Mouse (Mus musculus): ENCODE results near the gene Adamts12. TPM values are rescaled to one million over a fixed set of nuclear protein-coding genes. Genes with fewer than 3 reads are reported as not detected.

Gene Adamts12
- polyA plus RNA-seq, 1 experiment, result not detected

DNA sequence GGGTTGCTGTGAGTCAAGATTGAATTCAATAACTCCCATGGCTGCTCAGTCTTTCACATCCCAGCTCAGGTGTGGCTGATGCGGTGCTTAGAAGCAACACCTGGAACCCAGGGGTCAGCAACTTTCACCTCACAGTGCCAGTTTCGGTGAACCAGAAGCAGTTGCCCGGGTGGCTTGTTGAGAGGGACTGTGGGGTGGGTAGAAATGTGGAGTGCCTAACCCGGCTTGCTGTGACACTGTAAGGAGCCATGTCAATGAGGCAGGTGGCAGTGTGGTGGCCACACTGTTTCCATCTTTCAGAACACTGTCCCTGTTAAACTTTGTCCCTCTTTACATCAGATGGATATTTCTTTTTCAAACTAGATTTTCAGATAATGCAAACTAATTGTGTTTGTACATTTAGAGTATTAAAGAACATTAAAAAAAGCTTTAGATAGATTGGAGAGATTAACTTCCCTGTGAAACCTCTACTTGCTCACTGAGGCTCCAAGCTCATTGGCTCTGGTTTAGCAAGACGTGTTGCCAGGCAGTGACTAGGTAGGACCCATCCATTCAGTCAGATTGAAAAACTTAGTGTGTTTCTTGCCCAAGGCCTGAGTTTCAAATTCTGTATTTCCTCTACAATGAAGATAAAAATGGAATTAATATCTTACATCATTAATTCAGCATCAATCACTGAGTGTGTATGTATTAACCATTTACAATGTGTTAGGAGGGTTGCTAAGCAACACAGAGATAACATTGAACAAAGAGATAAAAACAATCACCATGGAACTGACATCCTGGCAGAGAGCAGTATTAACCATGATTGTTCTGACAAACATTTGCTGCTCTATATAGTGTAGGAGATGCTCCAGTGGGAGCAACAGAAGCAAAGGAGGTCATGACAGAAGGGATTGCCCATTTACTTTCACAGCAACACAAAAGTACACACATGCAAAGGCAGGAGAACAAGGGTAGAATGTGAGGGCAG is 68.3 kb downstream of the Adamts12 start:
- Histone ChIP-seq H3K36me3 (replicated peaks; ENCODE audit: low read length) (no peaks in the 10 kb centered on the region), H3K9me3 (no peaks in the 10 kb centered on the region), H3K27me3 (replicated peaks) (no peaks in the 10 kb centered on the region), H3K4me3 (replicated peaks) (no peak overlapping the region), H3K4me1 (no peaks in the 10 kb centered on the region)
- no peak for TF ChIP-seq FLI1 (IDR thresholded peaks at IDR 0.05; ENCODE audit: low read length)
- no peak for TF ChIP-seq GATA1 (IDR thresholded peaks at IDR 0.05; ENCODE audit: borderline replicate concordance, low read length)

DNA sequence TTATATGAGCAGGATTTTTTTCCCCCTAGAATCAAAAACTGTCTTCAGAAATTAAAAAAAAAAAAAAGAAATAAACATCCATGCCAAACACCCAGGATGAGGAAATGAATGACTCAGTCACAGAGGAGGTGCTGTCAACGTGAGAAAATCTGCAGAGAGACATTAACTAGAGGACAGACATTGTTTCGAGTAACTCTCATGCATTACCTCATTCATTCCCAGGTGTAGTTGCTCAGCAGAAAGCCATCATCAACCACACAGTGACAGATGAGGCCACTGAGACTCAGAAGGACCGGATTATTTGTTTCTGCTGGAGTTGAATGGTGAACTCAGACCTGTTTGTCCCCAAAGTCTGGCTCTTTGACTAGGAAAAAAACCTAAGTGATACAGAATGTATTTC is 81.0 kb downstream of the Adamts12 start:
- Histone ChIP-seq H3K36me3 (replicated peaks; ENCODE audit: low read length) (no peaks in the 10 kb centered on the region), H3K4me3 (replicated peaks) (no peak overlapping the region), H3K9me3 (no peaks in the 10 kb centered on the region), H3K27me3 (replicated peaks) (peaks cover 2% of the 10 kb centered on the region), H3K4me1 (no peaks in the 10 kb centered on the region)
- TF ChIP-seq FLI1 (IDR thresholded peaks at IDR 0.05; ENCODE audit: low read length) (no peak), GATA1 (IDR thresholded peaks at IDR 0.05; ENCODE audit: borderline replicate concordance, low read length) (no peak)

DNA sequence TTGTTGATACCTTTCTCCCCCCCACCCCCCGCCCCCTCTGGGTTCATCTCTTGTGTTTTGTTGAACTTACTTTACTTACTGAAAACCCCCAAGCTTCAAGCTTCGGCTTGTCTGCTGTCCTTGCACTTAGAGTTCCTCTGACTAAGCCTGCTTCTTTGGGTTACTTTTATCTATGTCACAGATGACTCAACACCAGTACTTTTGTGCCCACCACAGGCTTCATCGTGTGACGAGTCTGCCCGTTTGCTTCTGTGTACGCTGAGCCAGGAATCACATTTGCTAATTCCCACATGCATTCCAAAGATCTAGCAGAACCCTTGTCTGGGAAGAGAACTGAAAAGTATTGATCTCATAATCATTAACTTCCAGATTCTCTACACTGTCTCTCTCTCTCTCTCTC is 94.8 kb downstream of the Adamts12 start:
- Histone ChIP-seq H3K9me3 (no peaks in the 10 kb centered on the region), H3K36me3 (replicated peaks; ENCODE audit: low read length) (no peaks in the 10 kb centered on the region)

DNA sequence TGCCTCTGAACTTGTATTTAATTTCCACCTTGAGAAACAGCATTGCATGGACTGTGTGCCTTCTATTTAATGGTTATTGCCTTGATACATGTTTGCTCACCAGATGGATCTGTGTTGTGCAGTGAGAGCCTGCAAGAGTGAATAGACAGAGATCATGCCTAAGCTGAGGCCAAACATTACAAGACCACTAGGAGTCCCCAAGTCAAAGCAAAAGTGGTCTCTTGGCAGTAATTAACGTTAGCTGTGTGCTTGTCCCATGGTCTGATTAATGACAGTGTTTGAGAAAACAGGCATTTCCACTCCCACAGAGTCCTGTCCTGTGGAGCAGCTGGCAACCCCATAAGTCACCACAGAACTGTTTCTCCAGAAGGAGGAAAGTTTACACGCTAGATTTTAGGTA is 96.2 kb downstream of the Adamts12 start:
- TF ChIP-seq GATA1 (IDR thresholded peaks at IDR 0.05; ENCODE audit: borderline replicate concordance, low read length) (no peak), FLI1 (IDR thresholded peaks at IDR 0.05; ENCODE audit: low read length) (no peak)
- Histone ChIP-seq H3K36me3 (replicated peaks; ENCODE audit: low read length) (no peaks in the 10 kb centered on the region), H3K4me1 (no peaks in the 10 kb centered on the region)

More for the DNA sequence above, 94.8 kb downstream of the Adamts12 start:
- no peaks in the 10 kb centered on the region for H3K4me1 ChIP-seq
- H3K4me3 ChIP-seq (replicated peaks), result no peak overlapping the region
- no peak for TF ChIP-seq GATA1 (IDR thresholded peaks at IDR 0.05; ENCODE audit: borderline replicate concordance, low read length)
- TF ChIP-seq FLI1 (IDR thresholded peaks at IDR 0.05; ENCODE audit: low read length), result no peak
- H3K27me3 ChIP-seq (replicated peaks), result no peaks in the 10 kb centered on the region

DNA sequence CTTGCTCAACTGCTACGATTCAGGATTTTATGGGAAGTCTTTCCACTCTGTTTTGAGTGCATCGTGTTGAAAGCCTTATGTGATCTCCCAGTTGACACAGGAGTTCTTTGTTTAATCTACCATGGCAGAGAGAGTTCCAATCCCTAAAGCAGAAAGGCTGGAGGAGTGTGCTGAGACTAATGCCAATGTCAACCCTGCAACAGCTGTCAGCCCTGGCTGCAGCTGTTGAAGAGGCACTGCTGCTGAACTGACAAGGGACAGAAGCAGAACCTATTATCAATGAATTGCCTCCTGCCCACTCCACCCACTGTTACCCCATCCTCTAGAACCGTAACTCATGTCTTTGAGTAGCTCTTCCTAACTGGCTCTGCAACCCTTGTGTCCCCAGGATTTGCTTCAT is 101.3 kb downstream of the Adamts12 start:
- no peak for TF ChIP-seq FLI1 (IDR thresholded peaks at IDR 0.05; ENCODE audit: low read length)
- no peak for TF ChIP-seq GATA1 (IDR thresholded peaks at IDR 0.05; ENCODE audit: borderline replicate concordance, low read length)
- Histone ChIP-seq H3K4me1 (no peaks in the 10 kb centered on the region), H3K9me3 (no peaks in the 10 kb centered on the region), H3K4me3 (replicated peaks) (no peak overlapping the region), H3K36me3 (replicated peaks; ENCODE audit: low read length) (no peaks in the 10 kb centered on the region), H3K27me3 (replicated peaks) (no peaks in the 10 kb centered on the region)

More for the DNA sequence above, 96.2 kb downstream of the Adamts12 start:
- H3K9me3 ChIP-seq, result no peaks in the 10 kb centered on the region
- H3K27me3 ChIP-seq (replicated peaks), result no peaks in the 10 kb centered on the region
- no peak overlapping the region for H3K4me3 ChIP-seq (replicated peaks)

DNA sequence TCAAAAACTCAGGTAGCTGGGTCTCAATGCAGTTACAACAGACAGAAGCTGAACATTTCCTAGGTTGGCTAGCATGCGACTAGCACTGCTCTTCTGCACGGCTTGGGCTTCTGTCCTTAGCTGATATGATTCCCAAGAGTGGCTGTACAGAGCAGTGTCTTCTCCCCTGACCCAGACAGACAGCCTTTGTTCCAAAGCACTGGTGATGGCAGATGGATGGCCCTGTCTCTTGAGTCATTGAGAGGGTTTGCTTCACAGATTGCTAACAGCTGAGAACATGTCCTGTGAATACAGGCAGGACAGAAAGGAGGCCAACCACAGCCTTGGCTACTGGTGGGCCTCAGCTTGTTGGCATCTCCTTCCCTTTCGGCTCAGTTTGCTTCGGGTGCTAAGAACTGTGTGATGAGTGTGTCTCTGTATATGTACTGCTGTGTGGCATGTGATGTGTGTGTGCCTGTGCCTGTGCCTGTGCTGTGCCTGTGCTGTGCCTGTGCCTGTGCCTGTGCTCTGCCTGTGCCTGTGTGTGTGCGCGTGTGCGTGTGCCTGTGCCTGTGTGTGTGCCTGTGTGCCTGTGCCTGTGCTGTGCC is 109.4 kb downstream of the Adamts12 start:
- Histone ChIP-seq H3K4me1 (peaks cover 5% of the 10 kb centered on the region; the same call in 1 of the 2 replicates), H3K36me3 (replicated peaks; ENCODE audit: low read length) (no peaks in the 10 kb centered on the region), H3K27me3 (replicated peaks) (no peaks in the 10 kb centered on the region), H3K9me3 (peaks cover 12% of the 10 kb centered on the region), H3K4me3 (replicated peaks) (peak overlapping the region; percentile 74)
- TF ChIP-seq FLI1 (IDR thresholded peaks at IDR 0.05; ENCODE audit: low read length), result no peak
- no peak for TF ChIP-seq GATA1 (IDR thresholded peaks at IDR 0.05; ENCODE audit: borderline replicate concordance, low read length)

DNA sequence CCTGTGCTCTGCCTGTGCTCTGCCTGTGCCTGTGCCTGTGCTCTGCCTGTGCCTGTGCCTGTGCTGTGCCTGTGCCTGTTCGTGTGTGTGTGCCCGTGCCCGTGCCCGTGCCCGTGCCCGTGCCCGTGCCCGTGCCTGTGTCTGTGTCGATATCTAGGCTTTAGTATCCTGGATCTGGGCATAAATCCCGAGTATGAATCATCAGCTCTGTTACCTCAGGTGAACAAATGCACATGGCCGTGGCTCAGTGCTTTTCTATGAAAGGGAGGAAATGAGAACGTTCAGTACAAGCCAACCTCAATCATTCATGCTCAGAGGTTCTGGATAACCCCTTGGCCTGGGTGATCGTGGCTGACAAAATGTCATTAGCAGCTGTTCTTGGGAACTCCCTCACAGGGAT is 110.3 kb downstream of the Adamts12 start:
- H3K9me3 ChIP-seq, result peaks cover 12% of the 10 kb centered on the region
- H3K4me1 ChIP-seq, result peaks cover 5% of the 10 kb centered on the region; the same call in 1 of the 2 replicates
- no peaks in the 10 kb centered on the region for H3K27me3 ChIP-seq (replicated peaks)
- no peaks in the 10 kb centered on the region for H3K36me3 ChIP-seq (replicated peaks; ENCODE audit: low read length)
- H3K4me3 ChIP-seq (replicated peaks), result peak overlapping the region; percentile 74
- no peak for TF ChIP-seq FLI1 (IDR thresholded peaks at IDR 0.05; ENCODE audit: low read length)
- no peak for TF ChIP-seq GATA1 (IDR thresholded peaks at IDR 0.05; ENCODE audit: borderline replicate concordance, low read length)

DNA sequence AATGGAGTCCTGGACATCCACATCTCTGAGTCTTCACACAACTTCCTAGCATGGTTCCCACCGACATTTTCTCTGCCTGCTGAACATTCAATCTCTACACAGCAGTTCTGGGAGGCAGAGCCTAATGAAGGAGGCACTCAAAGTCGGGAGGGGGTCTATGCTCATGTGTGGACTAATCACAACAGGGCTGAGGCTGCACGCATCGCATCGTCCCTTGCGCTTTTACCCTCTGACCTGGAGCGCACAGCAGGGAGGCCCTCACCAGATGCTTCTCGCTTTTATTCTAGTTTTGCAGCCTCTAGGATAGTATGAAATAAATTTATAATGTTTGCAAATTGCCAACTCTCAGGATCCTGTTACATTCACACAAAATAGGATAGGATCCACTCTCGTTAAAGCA is 112.9 kb downstream of the Adamts12 start:
- Histone ChIP-seq H3K4me3 (replicated peaks) (no peak overlapping the region), H3K27me3 (replicated peaks) (no peaks in the 10 kb centered on the region), H3K9me3 (peaks cover 12% of the 10 kb centered on the region), H3K4me1 (peaks cover 5% of the 10 kb centered on the region; the same call in 1 of the 2 replicates), H3K36me3 (replicated peaks; ENCODE audit: low read length) (no peaks in the 10 kb centered on the region)
- no peak for TF ChIP-seq FLI1 (IDR thresholded peaks at IDR 0.05; ENCODE audit: low read length)
- no peak for TF ChIP-seq GATA1 (IDR thresholded peaks at IDR 0.05; ENCODE audit: borderline replicate concordance, low read length)

DNA sequence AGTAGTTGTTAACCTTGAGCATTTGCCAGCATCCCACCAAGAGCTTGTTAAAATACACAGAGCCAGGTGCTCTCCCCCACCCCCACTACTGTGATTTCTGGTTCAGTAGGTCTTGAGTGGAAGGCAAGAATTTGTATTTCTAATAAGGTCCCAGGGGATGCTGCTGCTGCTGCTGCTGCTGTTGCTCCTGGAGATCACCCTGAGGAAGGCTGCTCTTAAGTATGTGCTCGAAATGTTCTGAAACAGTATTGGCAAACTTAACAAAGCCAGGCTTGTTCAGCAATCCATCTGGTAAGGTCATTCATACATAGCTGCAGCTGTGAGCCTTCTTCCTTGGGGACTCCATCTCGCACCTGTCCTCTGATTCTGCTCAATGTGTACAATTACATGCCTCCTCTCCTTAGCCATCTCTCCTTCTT is 115.2 kb downstream of the Adamts12 start:
- Histone ChIP-seq H3K27me3 (replicated peaks) (no peaks in the 10 kb centered on the region), H3K9me3 (peaks cover 3% of the 10 kb centered on the region; the same call in 1 of the 2 replicates), H3K4me3 (replicated peaks) (no peak overlapping the region), H3K36me3 (replicated peaks; ENCODE audit: low read length) (no peaks in the 10 kb centered on the region), H3K4me1 (no peaks in the 10 kb centered on the region; the same call in 1 of the 2 replicates)
- no peak for TF ChIP-seq GATA1 (IDR thresholded peaks at IDR 0.05; ENCODE audit: borderline replicate concordance, low read length)
- TF ChIP-seq FLI1 (IDR thresholded peaks at IDR 0.05; ENCODE audit: low read length), result no peak

DNA sequence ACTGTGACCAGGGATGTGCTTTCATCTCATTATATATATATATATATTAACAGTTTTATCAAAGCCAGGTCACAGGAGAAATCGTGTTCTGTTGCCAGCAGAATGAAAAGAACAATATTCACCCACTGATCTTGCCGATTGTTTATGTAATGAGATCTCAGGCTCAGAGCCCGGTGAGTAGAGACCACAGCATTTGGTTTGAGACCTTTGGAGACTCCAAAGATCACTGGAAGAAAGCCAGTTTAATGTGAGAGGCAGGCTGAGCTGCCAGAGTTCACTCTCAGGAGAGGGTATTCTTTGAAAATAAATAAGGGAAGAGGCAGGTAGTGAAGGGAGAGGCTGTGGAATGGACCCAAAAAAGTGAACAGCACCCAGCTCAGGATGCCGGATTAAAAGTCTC is 122.1 kb downstream of the Adamts12 start:
- TF ChIP-seq FLI1 (IDR thresholded peaks at IDR 0.05; ENCODE audit: low read length) (no peak), GATA1 (IDR thresholded peaks at IDR 0.05; ENCODE audit: borderline replicate concordance, low read length) (no peak)

More for the DNA sequence above, 122.1 kb downstream of the Adamts12 start:
- Histone ChIP-seq H3K9me3 (no peaks in the 10 kb centered on the region), H3K27me3 (replicated peaks) (no peaks in the 10 kb centered on the region), H3K36me3 (replicated peaks; ENCODE audit: low read length) (no peaks in the 10 kb centered on the region), H3K4me1 (no peaks in the 10 kb centered on the region), H3K4me3 (replicated peaks) (no peak overlapping the region)

Measured in megakaryocyte, embryonic 14.5 days (primary cell).